Mouse (Mus musculus): Measurements from ENCODE around the gene Nxph1. TPM values are rescaled to one million over a fixed set of nuclear protein-coding genes. Genes with fewer than 3 reads are reported as not detected.

Nxph1 gene
- polyA plus RNA-seq, 1 experiment from 2014 or later = 71.0 TPM

DNA sequence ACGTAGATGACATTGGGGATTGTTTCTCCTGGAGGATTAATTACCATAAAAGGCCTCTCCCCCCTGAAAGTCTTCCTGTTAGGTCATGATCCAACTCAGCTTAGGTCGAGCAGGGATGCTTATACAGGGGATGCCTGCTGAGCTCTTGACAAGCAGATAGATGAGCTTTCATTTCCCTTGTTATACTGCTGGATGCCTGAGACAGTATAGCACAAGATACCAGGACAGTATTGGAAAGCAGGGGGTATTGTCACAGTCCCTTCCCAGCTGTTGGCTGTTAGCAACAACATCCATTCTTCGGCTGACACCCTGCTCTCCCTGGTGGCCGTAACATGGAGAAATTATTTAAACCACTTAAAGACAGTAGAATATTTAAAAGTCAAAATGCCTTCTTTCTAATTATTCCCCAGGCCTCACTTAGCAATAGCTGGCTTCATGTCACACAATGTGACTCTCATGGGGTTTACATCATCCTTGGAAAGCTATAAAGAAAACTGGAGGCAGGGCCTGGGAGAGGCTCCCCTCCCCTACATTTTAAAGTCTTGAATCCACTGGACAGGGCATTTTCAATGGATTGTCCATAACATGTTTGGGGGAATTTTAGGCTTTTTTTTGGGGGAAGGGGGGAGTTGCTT is 31.1 kb downstream of the Nxph1 start:
- no peaks in the 10 kb centered on the region for H3K9me3 ChIP-seq
- no peak overlapping the region for H3K9ac ChIP-seq
- no peak overlapping the region for H3K4me3 ChIP-seq
- H3K4me2 ChIP-seq = no peak overlapping the region
- H3K4me1 ChIP-seq (replicated peaks) = peaks cover 15% of the 10 kb centered on the region
- no peaks in the 10 kb centered on the region for H3K27me3 ChIP-seq
- H3K36me3 ChIP-seq = no peaks in the 10 kb centered on the region
- no peak overlapping the region for H3K27ac ChIP-seq (replicated peaks)
- WGBS = 13% methylated on average over 4 of the region's 4 CpGs
- ATAC-seq (ENCODE audit: low read depth) = peak; percentile 71

DNA sequence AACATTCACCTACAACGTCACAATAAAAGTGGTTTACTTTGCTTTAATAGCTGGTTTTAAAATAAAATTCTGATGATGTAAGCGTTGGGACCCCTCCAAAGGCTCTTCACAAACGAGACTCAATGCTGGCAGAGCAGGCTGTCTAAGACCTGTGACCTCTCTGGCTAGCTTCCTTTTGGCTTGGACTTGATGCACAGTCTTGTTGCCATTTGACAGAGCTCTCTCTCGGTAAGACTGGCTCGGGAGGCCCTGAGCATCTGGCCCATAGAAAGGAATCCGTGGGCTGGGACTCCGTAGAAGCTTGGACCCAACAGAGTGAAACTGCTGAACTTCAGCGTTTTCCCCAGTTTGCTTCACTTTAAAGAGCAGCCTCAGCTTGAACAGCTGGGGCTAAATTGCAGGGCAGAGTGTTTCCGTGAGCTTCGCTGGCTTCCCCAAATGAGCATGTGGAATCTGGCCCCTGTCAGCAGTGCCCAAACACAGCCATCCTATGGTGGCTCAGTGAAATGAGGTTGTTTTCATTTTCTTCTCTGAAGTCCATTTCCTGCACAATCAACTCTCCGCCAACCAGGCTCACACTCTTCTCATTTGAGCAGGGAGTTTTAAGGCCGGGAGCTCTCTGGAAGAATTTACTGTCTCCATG is 48.2 kb downstream of the Nxph1 start:
- no peaks in the 10 kb centered on the region for H3K27me3 ChIP-seq
- no peaks in the 10 kb centered on the region for H3K36me3 ChIP-seq
- H3K9ac ChIP-seq = no peak overlapping the region
- ATAC-seq (ENCODE audit: low read depth) = no peak
- H3K27ac ChIP-seq (replicated peaks) = no peak overlapping the region
- H3K4me3 ChIP-seq = no peak overlapping the region
- 0 out of 2 replicates have a peak, but pooled peaks cover 12% of the 10 kb centered on the region for H3K4me1 ChIP-seq (replicated peaks)
- H3K4me2 ChIP-seq = no peak overlapping the region
- 64% methylated on average over 12 of the region's 12 CpGs for WGBS
- no peaks in the 10 kb centered on the region for H3K9me3 ChIP-seq

DNA sequence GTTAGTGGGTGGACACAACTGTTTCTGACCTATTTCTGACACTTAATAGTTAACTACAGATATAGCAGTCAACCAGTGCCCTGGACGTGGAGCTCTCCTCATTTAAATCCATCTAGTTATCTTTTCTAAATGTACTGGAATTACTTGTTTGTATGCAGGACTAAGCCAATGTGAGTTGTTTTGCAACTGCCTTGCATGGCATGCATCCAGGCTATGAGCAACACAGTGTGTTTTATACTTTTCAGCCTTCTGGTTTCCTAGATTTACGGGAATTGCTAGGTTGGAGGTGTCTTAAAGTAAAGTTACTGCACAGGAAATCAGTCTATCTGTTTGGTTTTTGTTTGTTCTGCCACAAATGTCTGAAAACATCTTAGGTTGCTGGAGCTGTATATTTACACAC is 49.1 kb downstream of the Nxph1 start:
- 83% methylated on average over 2 of the region's 2 CpGs for WGBS
- Histone ChIP-seq H3K9ac (no peak overlapping the region), H3K36me3 (no peaks in the 10 kb centered on the region), H3K4me1 (replicated peaks) (0 out of 2 replicates have a peak, but pooled peaks cover 12% of the 10 kb centered on the region), H3K4me3 (no peak overlapping the region), H3K27ac (replicated peaks) (no peak overlapping the region), H3K4me2 (no peak overlapping the region), H3K9me3 (no peaks in the 10 kb centered on the region), H3K27me3 (no peaks in the 10 kb centered on the region)
- ATAC-seq (ENCODE audit: low read depth) = no peak

DNA sequence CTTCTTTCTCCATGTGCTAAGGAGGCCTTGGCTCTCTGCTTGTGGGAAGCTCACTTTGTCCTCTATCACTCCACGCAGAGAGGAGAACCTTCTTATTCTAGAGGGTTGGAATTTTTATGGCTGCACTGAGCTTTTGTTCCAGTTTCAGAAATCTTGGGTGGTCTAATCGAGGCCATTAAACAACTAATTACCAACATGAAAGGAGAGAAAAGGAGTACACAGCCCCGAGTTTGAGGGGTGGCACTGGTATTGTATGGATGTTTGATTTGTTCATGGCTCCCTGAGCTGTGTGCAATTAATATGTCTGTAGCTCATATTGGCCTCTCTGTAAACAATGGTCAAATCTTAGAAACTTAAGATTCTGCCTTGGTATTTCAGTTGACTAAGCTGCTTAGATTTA is 54.5 kb downstream of the Nxph1 start:
- no peak overlapping the region for H3K9ac ChIP-seq
- no peak overlapping the region for H3K27ac ChIP-seq (replicated peaks)
- H3K9me3 ChIP-seq = no peaks in the 10 kb centered on the region
- H3K4me2 ChIP-seq = no peak overlapping the region
- WGBS = 11% methylated on average over 3 of the region's 3 CpGs
- H3K4me1 ChIP-seq (replicated peaks) = peaks cover 16% of the 10 kb centered on the region; the same call in 1 of the 2 replicates
- H3K27me3 ChIP-seq = no peaks in the 10 kb centered on the region
- ATAC-seq (ENCODE audit: low read depth) = no peak
- H3K4me3 ChIP-seq = no peak overlapping the region
- H3K36me3 ChIP-seq = no peaks in the 10 kb centered on the region

DNA sequence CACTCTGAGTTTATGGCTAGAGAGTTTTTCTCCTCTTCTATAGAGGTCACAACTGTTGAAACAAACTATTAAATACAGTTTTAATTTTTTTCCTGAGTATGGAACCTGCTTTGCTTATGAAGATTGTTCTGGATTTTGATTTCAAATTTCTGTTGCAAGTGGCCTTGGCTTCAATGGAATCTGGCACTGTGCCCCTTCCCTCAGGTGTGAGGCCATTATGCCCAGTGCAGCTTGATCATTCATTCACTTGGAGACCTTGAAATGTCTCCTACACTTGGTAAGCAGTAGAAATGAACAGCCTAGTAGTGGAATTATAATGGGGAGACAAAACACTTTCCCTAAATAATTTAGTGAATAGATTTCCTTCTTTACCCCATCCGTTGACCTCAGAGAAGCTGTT is 78.4 kb downstream of the Nxph1 start:
- 87% methylated on average over 1 of the region's 1 CpGs for WGBS
- Histone ChIP-seq H3K9ac (no peak overlapping the region), H3K27me3 (no peaks in the 10 kb centered on the region), H3K27ac (replicated peaks) (no peak overlapping the region), H3K4me1 (replicated peaks) (peaks cover 7% of the 10 kb centered on the region; the same call in 1 of the 2 replicates), H3K36me3 (no peaks in the 10 kb centered on the region), H3K4me2 (no peak overlapping the region), H3K9me3 (no peaks in the 10 kb centered on the region), H3K4me3 (no peak overlapping the region)
- ATAC-seq (ENCODE audit: low read depth) = no peak

DNA sequence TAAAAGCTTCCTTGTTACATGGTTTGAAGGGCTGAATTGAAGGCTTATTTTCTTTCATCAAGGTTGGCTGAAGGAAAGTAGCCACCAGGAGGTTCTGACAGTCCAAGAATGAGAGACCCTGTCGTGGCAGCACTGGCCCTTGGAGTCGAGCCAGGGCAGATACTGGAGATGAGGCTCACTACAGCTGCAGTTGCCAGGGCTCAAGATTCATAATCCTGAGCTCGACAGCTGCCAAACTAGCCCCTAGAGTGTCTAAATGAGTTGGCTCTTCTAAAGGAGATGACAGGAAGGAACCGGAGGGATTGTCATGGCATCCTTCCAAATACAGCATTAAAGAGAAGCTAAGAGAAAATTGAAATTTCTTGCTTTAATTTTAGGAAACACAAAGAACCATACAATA is 78.9 kb downstream of the Nxph1 start:
- peaks cover 7% of the 10 kb centered on the region; the same call in 1 of the 2 replicates for H3K4me1 ChIP-seq (replicated peaks)
- WGBS = 53% methylated on average over 4 of the region's 4 CpGs
- no peak overlapping the region for H3K4me2 ChIP-seq
- H3K36me3 ChIP-seq = no peaks in the 10 kb centered on the region
- no peak overlapping the region for H3K4me3 ChIP-seq
- H3K9ac ChIP-seq = no peak overlapping the region
- no peaks in the 10 kb centered on the region for H3K9me3 ChIP-seq
- ATAC-seq (ENCODE audit: low read depth) = peak; percentile 72; the same call in 1 of the 2 replicates
- H3K27ac ChIP-seq (replicated peaks) = no peak overlapping the region
- H3K27me3 ChIP-seq = no peaks in the 10 kb centered on the region

DNA sequence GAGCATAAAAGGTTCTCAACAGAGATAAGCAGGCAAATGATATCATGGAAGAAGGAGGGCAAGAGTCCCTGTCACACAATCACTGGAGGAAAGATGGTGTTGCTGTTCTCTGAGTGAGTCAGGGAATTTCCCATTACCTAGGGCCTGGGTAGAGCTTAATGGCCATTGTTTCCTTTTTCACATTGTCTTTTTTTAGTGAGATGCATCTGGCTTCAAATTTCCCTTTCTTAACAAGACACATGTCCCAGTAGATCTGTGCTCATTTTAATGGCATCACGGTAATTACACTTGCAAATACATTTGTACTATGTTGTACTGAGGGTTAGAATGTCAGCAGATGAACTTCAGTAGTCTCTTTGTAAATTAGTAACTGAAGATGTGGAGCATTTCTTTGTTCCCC is 80.3 kb downstream of the Nxph1 start:
- Histone ChIP-seq H3K4me3 (no peak overlapping the region), H3K9ac (no peak overlapping the region), H3K4me1 (replicated peaks) (peaks cover 7% of the 10 kb centered on the region; the same call in 1 of the 2 replicates), H3K4me2 (no peak overlapping the region), H3K36me3 (no peaks in the 10 kb centered on the region), H3K27ac (replicated peaks) (no peak overlapping the region), H3K9me3 (no peaks in the 10 kb centered on the region), H3K27me3 (no peaks in the 10 kb centered on the region)
- no peak for ATAC-seq (ENCODE audit: low read depth)
- 60% methylated on average over 1 of the region's 1 CpGs for WGBS

DNA sequence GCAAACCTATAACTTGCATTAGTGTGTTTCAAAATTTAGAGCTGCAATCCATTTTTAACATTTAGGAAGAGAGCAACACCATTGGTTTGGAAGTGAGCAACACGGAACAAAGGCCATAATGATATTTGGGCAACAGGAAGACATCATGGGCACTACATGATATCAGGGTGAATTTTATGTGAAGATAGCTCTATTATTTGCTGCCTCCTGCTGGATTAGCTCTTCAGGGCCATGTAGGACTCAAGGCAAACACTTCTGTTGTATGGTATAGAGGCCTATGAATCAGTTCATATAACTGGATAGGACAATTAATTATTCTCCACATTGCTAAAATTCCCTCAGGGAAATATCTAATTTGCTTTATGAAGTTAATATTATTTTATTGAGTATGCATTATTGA is 91.1 kb downstream of the Nxph1 start:
- no peak overlapping the region for H3K4me2 ChIP-seq
- no peaks in the 10 kb centered on the region for H3K4me1 ChIP-seq (replicated peaks)
- H3K27ac ChIP-seq (replicated peaks) = no peak overlapping the region
- WGBS = 84% methylated on average over 1 of the region's 1 CpGs
- no peak overlapping the region for H3K9ac ChIP-seq
- no peaks in the 10 kb centered on the region for H3K9me3 ChIP-seq
- H3K4me3 ChIP-seq = no peak overlapping the region
- no peaks in the 10 kb centered on the region for H3K27me3 ChIP-seq
- no peaks in the 10 kb centered on the region for H3K36me3 ChIP-seq
- no peak for ATAC-seq (ENCODE audit: low read depth)

DNA sequence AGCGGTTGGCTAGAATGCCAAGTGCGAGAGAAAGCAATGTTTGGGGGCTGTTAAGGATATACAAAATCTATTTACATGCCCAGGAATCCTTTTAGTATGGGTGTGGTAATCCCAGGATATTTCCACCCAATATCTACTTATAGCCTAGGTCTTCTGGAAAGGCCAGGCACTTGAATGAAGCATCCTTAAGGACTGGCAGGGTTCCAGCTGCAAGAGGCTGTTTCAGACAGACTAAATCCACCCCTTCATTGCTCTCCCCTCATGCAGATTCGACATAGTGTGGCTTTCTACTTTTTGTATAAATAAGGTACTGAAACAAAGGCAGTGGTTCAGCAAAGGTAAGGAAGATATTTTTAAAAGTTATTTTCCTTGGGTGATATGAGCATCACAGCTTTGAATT is 92.8 kb downstream of the Nxph1 start:
- ATAC-seq (ENCODE audit: low read depth) = no peak
- H3K36me3 ChIP-seq = no peaks in the 10 kb centered on the region
- no peak overlapping the region for H3K4me2 ChIP-seq
- H3K9me3 ChIP-seq = no peaks in the 10 kb centered on the region
- WGBS = 94% methylated on average over 3 of the region's 3 CpGs
- H3K27me3 ChIP-seq = no peaks in the 10 kb centered on the region
- no peak overlapping the region for H3K27ac ChIP-seq (replicated peaks)
- H3K9ac ChIP-seq = no peak overlapping the region
- H3K4me3 ChIP-seq = no peak overlapping the region
- H3K4me1 ChIP-seq (replicated peaks) = no peaks in the 10 kb centered on the region

DNA sequence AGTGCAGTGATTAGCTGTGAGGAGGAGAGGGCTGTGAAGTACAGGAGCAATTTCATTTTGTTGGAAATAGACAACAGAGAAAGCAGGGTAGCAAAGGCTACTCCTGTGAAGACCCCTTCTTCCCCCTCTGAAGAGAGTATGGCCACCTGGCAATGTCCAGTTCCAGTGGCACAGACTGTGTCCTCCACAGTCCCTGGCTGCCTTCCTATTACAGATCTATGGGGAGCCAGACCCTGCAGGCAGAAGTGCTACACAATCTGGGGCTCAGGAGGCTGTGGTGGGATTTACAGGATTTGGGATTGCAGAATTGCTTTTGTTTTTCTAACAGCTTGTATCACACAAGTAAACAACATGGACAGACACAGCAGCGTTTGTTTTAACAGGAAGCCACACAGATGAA is 94.2 kb downstream of the Nxph1 start:
- no peak overlapping the region for H3K9ac ChIP-seq
- no peaks in the 10 kb centered on the region for H3K36me3 ChIP-seq
- no peak overlapping the region for H3K4me3 ChIP-seq
- no peaks in the 10 kb centered on the region for H3K9me3 ChIP-seq
- WGBS = 24% methylated on average over 1 of the region's 1 CpGs
- no peaks in the 10 kb centered on the region for H3K27me3 ChIP-seq
- H3K4me2 ChIP-seq = no peak overlapping the region
- no peaks in the 10 kb centered on the region for H3K4me1 ChIP-seq (replicated peaks)
- no peak overlapping the region for H3K27ac ChIP-seq (replicated peaks)
- ATAC-seq (ENCODE audit: low read depth) = no peak

DNA sequence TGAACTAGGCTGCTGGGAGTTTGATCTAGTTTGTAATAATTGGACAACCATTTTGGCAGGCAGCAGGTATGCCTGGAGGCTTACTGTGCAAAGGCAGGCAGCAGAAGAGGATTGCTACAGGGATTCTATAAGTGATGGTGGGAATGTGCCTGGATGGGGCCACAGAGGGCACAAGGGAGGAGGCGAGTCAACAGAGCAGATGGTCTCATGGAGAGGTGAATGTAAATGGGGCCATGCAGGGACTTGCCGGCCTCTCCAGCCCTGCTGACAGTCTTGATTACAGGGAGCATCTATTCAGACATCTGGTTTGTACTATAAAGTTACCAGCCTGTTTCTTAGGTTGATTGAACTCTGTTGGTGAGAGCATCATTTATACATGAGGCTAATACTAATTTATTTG is 98.6 kb downstream of the Nxph1 start:
- no peaks in the 10 kb centered on the region for H3K9me3 ChIP-seq
- WGBS = 31% methylated on average over 2 of the region's 2 CpGs
- ATAC-seq (ENCODE audit: low read depth) = no peak

DNA sequence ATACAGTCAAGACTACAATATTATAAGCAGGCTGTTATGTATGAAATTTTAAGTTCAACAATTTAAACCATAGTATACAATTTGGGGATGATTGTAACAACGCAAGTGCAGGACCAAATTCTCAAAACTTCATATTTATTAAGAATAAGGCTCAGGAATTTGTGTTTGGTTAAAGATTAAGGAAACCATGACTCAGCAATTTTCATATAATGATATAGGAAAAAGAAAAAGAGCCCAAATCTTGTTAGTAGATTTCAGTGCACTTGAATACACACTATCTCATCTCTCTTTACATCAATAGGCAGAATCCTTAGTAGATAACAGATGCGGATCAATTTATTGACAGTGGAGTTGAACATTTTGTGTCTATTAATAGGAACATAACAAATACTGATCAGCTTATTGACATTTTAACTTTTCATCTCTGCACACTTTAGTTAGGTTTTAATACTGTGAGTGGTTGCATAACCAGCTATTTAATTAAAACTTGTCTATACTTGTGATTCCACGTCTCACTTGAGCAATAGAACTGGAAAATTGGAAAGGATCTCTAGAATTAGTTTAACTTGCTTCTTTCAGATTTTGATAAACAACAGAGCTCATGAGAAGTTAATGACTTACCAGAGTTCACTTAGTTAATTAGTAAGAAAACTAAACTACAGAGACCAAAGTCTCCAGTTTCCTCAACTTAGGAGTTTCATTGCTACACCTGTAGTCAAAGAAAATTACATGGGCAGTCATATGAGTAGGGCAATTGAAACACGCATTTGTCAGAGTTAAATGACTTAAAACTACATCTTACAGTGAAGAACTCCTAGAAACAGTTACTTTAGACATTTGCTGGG is 113.3 kb downstream of the Nxph1 start:
- ATAC-seq (ENCODE audit: low read depth) = no peak
- 91% methylated on average over 4 of the region's 4 CpGs for WGBS
- Histone ChIP-seq H3K27ac (replicated peaks) (no peak overlapping the region), H3K36me3 (no peaks in the 10 kb centered on the region), H3K27me3 (no peaks in the 10 kb centered on the region), H3K4me3 (no peak overlapping the region), H3K9me3 (no peaks in the 10 kb centered on the region), H3K4me2 (no peak overlapping the region), H3K9ac (no peak overlapping the region), H3K4me1 (replicated peaks) (no peaks in the 10 kb centered on the region)

More for the DNA sequence above, 98.6 kb downstream of the Nxph1 start:
- Histone ChIP-seq H3K9ac (no peak overlapping the region), H3K4me2 (no peak overlapping the region), H3K36me3 (no peaks in the 10 kb centered on the region), H3K27ac (replicated peaks) (no peak overlapping the region), H3K4me3 (no peak overlapping the region), H3K4me1 (replicated peaks) (no peaks in the 10 kb centered on the region), H3K27me3 (no peaks in the 10 kb centered on the region)

Data from neural tube, embryonic 13.5 days (tissue).